Mouse (Mus musculus): ENCODE data around the gene Vps11. TPM values are rescaled to one million over a fixed set of nuclear protein-coding genes. Genes with fewer than 3 reads are reported as not detected.
A peak's percentile ranks its signal among the peaks of the same experiment; 100 is the strongest.
"Not testable (repeated sequence)": the region's sequence is repeated elsewhere in the genome, so short reads cannot be mapped to it uniquely, and the experiment has no call there.

Vps11 gene
- polyA plus RNA-seq, 1 experiment: 22.3 TPM

GRCm38 (mm10) chr9:44326371-44327063, 35.0 kb downstream of the Vps11 start:
- H3K4me3 ChIP-seq (ENCODE audit: low read depth, low read length): peak overlapping the region; percentile 95
- H3K4me1 ChIP-seq (ENCODE audit: control insufficient read depth, insufficient read depth, insufficient read length, low read length): peaks cover 5% of the 10 kb centered on the region; the same call in 1 of the 2 replicates
- H3K27me3 ChIP-seq (ENCODE audit: control insufficient read depth, insufficient read depth, low read length): no peaks in the 10 kb centered on the region
- H3K36me3 ChIP-seq (ENCODE audit: control insufficient read depth, insufficient read depth, low read length): peaks cover 5% of the 10 kb centered on the region
- TF ChIP-seq POLR2A (IDR thresholded peaks at IDR 0.05; ENCODE audit: low read depth, low read length): peak; percentile 49; the same call in 1 of the 2 replicates
- no peak for TF ChIP-seq CTCF (IDR thresholded peaks at IDR 0.05; ENCODE audit: extremely low read depth, insufficient read length, insufficient replicate concordance, low read depth, low read length)
- under 1% methylated on average over 38 of the region's 38 CpGs for WGBS
- H3K27ac ChIP-seq (ENCODE audit: insufficient read depth, low read depth, low read length): peak overlapping the region; percentile 84

- Histone ChIP-seq H3K4me3 (ENCODE audit: low read depth, low read length) (peak within 1 kb of the TSS; percentile 95), H3K36me3 (ENCODE audit: control insufficient read depth, insufficient read depth, low read length) (peaks cover 2% of the 10 kb centered on the region; the same call in 1 of the 2 replicates)
- WGBS: under 1% methylated on average over 12 of the region's 12 CpGs
Observed at GRCm38 (mm10) chr9:44325768-44326370, 35.6 kb downstream of the Vps11 start, which contains the start of gene Dpagt1. Gene Dpagt1 (plus strand): TSS chr9:44326019.

GRCm38 (mm10) chr9:44325032-44325767, 36.3 kb downstream of the Vps11 start:
- not testable (repeated sequence) for H3K27ac ChIP-seq (ENCODE audit: insufficient read depth, low read depth, low read length); H3K36me3 ChIP-seq (ENCODE audit: control insufficient read depth, insufficient read depth, low read length); H3K4me1 ChIP-seq (ENCODE audit: control insufficient read depth, insufficient read depth, insufficient read length, low read length); H3K27me3 ChIP-seq (ENCODE audit: control insufficient read depth, insufficient read depth, low read length); H3K4me3 ChIP-seq (ENCODE audit: low read depth, low read length)
- WGBS: 45% methylated on average over 7 of the region's 8 CpGs

More at GRCm38 (mm10) chr9:44325768-44326370, 35.6 kb downstream of the Vps11 start, which contains the start of gene Dpagt1:
- Histone ChIP-seq H3K27ac (ENCODE audit: insufficient read depth, low read depth, low read length) (peak within 1 kb of the TSS; percentile 84), H3K4me1 (ENCODE audit: control insufficient read depth, insufficient read depth, insufficient read length, low read length) (peaks cover 5% of the 10 kb centered on the region; the same call in 1 of the 2 replicates), H3K27me3 (ENCODE audit: control insufficient read depth, insufficient read depth, low read length) (no peaks in the 10 kb centered on the region)
- TF ChIP-seq POLR2A (IDR thresholded peaks at IDR 0.05; ENCODE audit: low read depth, low read length): no peak
- no peak for TF ChIP-seq CTCF (IDR thresholded peaks at IDR 0.05; ENCODE audit: extremely low read depth, insufficient read length, insufficient replicate concordance, low read depth, low read length)

- H3K27me3 ChIP-seq (ENCODE audit: control insufficient read depth, insufficient read depth, low read length): no peaks in the 10 kb centered on the region
- no peak overlapping the region for H3K27ac ChIP-seq (ENCODE audit: insufficient read depth, low read depth, low read length)
- H3K4me3 ChIP-seq (ENCODE audit: low read depth, low read length): no peak overlapping the region
- TF ChIP-seq CTCF (IDR thresholded peaks at IDR 0.05; ENCODE audit: extremely low read depth, insufficient read length, insufficient replicate concordance, low read depth, low read length) (no peak), POLR2A (IDR thresholded peaks at IDR 0.05; ENCODE audit: low read depth, low read length) (no peak)
- H3K36me3 ChIP-seq (ENCODE audit: control insufficient read depth, insufficient read depth, low read length): no peaks in the 10 kb centered on the region
- peaks cover 5% of the 10 kb centered on the region; the same call in 1 of the 2 replicates for H3K4me1 ChIP-seq (ENCODE audit: control insufficient read depth, insufficient read depth, insufficient read length, low read length)
- whole genome bisulfite sequencing: 88% methylated on average over 6 of the region's 6 CpGs
Observed at GRCm38 (mm10) chr9:44324147-44324546, 37.3 kb downstream of the Vps11 start.

GRCm38 (mm10) chr9:44323656-44324055, 37.8 kb downstream of the Vps11 start:
- H3K27ac ChIP-seq (ENCODE audit: insufficient read depth, low read depth, low read length); H3K4me3 ChIP-seq (ENCODE audit: low read depth, low read length); H3K4me1 ChIP-seq (ENCODE audit: control insufficient read depth, insufficient read depth, insufficient read length, low read length); H3K36me3 ChIP-seq (ENCODE audit: control insufficient read depth, insufficient read depth, low read length); H3K27me3 ChIP-seq (ENCODE audit: control insufficient read depth, insufficient read depth, low read length): not testable (repeated sequence)
- 68% methylated on average over 4 of the region's 4 CpGs for WGBS

GRCm38 (mm10) chr9:44320799-44321133, 40.7 kb downstream of the Vps11 start:
- Histone ChIP-seq H3K4me1 (ENCODE audit: control insufficient read depth, insufficient read depth, insufficient read length, low read length) (peaks cover 3% of the 10 kb centered on the region; the same call in 1 of the 2 replicates), H3K4me3 (ENCODE audit: low read depth, low read length) (peak overlapping the region; percentile 0; the same call in 1 of the 2 replicates), H3K27ac (ENCODE audit: insufficient read depth, low read depth, low read length) (peak overlapping the region; percentile 41; the same call in 1 of the 2 replicates), H3K27me3 (ENCODE audit: control insufficient read depth, insufficient read depth, low read length) (no peaks in the 10 kb centered on the region), H3K36me3 (ENCODE audit: control insufficient read depth, insufficient read depth, low read length) (peaks cover 18% of the 10 kb centered on the region)
- 15% methylated on average over 6 of the region's 6 CpGs for WGBS
- no peak for TF ChIP-seq POLR2A (IDR thresholded peaks at IDR 0.05; ENCODE audit: low read depth, low read length)
- TF ChIP-seq CTCF (IDR thresholded peaks at IDR 0.05; ENCODE audit: extremely low read depth, insufficient read length, insufficient replicate concordance, low read depth, low read length): no peak

All from small intestine, adult 2 months (tissue).